Mouse (Mus musculus) embryonic fibroblast, embryonic 13.5 days (primary cell): ENCODE data around the gene Npas1. TPM values are rescaled to one million over a fixed set of nuclear protein-coding genes. Genes with fewer than 3 reads are reported as not detected.

Experiments
- H3K27ac ChIP-seq: 2 replicates; pipeline ENCODE4 v1.5.1; 2012; ENCODE audit warnings: low read length, control low read depth, inconsistent platforms; ENCODE audit not compliant: insufficient read depth
- H3K4me1 ChIP-seq: 2 replicates; pipeline ENCODE4 v1.6.1; 2011; ENCODE audit warnings: low read length; ENCODE audit not compliant: control insufficient read depth, insufficient read depth
- H3K4me3 ChIP-seq: 2 replicates; pipeline ENCODE4 v1.5.1; 2011; ENCODE audit warnings: mild to moderate bottlenecking, control low read depth, low read length; ENCODE audit not compliant: insufficient read depth
- CTCF ChIP-seq: IDR thresholded peaks from 2 replicates; pipeline ENCODE4 v1.5.1; 2011; ENCODE audit warnings: mild to moderate bottlenecking, control low read depth, low read length, moderate library complexity, borderline replicate concordance; ENCODE audit not compliant: insufficient read depth
- POLR2A ChIP-seq: IDR thresholded peaks from 2 replicates; pipeline ENCODE4 v1.6.1; 2011; ENCODE audit warnings: low read depth, mild to moderate bottlenecking, control low read depth, low read length, moderate library complexity
- polyA plus RNA-seq: library from polyadenylated mRNA; stranded (reverse); fragments of >200 nt; gene quantifications from 2 replicates; pipeline ENCODE4 v1.2.4, GENCODE M21; 2011; ENCODE audit warnings: low read depth; ENCODE audit not compliant: missing spikeins, insufficient read length

Npas1 gene
- polyA plus RNA-seq, 1 experiment: not detected

DNA sequence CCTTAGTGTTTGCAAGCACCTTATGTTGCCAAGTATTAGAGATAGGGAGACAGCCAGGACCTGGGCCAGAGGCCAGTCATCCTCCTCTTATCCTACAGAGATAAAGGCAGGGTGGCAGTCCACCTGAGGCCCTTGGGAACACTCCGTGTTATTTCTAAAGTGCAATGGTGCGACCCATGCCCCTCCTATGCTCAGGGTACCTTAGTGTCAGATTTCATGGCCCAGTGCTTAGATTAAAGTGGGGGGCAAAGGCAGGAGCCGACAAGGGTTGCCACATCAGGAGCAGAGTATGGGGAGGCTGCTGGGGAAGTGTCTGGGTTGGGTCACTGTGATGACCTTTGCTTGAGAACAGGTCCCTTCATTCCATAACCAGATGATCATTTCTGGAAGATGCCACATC, 18.7 kb upstream of the Npas1 start:
- no peak overlapping the region for H3K27ac ChIP-seq
- H3K4me3 ChIP-seq: no peak overlapping the region
- TF ChIP-seq CTCF (no peak), POLR2A (no peak)
- no peaks in the 10 kb centered on the region for H3K4me1 ChIP-seq

DNA sequence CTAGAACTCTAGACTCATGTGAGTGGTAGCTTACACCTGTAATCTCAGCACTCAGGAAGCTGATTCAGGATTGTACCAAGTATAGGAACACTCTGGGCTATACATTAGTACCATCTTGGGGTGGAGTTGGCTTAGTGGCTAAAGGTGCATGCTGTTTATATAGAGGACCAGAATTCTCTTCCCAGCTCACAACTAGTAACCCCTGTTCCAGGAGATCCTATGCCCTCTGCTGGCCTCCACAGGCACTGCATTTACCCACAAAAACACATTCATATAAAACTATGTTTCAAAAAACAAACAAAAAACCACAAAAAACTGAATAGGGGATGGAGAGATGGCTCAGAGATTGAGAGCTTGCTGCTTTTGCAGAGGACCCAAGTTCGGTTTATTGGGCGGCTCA, 15.8 kb upstream of the Npas1 start:
- no peak overlapping the region for H3K4me3 ChIP-seq
- no peak overlapping the region for H3K27ac ChIP-seq
- TF ChIP-seq CTCF: peak; percentile 28; the same call in 1 of the 2 replicates
- no peak for TF ChIP-seq POLR2A
- no peaks in the 10 kb centered on the region for H3K4me1 ChIP-seq

DNA sequence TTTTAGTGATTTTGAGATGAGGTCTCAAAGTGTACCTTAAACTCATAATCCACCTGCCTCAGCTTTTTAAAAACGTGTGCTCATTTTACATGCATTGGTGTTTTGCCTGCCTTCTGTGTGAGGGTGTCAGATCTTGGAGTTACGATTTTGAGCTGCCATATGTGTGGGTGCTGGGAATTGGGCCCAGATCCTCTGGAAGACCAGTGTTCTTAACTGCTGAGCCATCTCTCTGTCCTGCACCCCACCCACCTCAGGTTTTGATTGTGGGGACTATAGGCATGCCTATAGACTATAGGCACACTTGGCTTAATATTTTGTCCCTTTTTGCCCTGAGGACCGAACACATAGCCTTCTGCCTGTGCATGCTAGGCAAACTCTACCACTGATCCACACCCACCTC, 14.7 kb upstream of the Npas1 start:
- TF ChIP-seq POLR2A (no peak), CTCF (no peak)
- H3K4me1 ChIP-seq: no peaks in the 10 kb centered on the region

DNA sequence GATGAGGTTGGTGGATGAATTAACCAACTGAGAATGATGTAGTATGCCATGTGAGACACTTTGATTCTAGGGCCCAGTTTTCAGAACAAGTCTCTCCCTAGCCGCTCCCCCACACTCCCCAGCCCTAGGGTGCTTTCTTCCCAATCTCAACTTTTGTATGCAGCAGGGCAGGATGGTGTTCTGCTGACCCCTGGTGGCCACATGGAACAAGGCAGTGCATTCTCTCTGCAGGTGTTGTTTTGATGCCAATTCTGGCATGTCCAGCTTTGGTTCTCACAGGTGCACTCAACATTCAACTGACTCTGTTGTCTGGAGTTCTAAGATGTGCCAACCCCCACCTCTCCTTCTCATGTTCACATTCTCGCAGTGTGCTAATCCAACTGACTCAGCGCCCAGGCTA, 14.2 kb upstream of the Npas1 start:
- Histone ChIP-seq H3K4me3 (no peak overlapping the region), H3K4me1 (no peaks in the 10 kb centered on the region), H3K27ac (no peak overlapping the region)
- TF ChIP-seq POLR2A (no peak), CTCF (peak; percentile 91; the same call in 1 of the 2 replicates)

More for the DNA sequence above, 14.7 kb upstream of the Npas1 start:
- Histone ChIP-seq H3K27ac (no peak overlapping the region), H3K4me3 (no peak overlapping the region)

DNA sequence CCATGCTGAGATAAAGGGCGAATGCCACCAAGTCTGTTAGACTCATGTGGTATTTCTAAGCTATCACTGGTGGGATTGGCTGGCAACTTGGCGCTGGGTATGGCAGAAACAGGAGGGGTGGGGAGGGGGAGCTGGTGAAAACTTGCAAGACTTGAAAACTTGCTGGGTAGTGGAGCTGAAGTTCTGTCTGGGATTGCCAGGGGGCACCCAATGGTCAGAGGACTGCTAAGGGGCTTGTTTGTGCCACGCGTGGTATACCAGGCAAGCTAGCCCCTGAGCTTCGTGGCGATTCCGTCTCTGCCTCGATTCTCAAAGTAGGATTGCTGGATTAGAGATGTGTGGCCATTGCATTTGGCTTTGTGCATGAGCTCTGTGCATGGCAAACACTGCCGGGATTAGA, 12.4 kb upstream of the Npas1 start:
- H3K27ac ChIP-seq: no peak overlapping the region
- no peaks in the 10 kb centered on the region for H3K4me1 ChIP-seq
- H3K4me3 ChIP-seq: no peak overlapping the region
- TF ChIP-seq CTCF: no peak

DNA sequence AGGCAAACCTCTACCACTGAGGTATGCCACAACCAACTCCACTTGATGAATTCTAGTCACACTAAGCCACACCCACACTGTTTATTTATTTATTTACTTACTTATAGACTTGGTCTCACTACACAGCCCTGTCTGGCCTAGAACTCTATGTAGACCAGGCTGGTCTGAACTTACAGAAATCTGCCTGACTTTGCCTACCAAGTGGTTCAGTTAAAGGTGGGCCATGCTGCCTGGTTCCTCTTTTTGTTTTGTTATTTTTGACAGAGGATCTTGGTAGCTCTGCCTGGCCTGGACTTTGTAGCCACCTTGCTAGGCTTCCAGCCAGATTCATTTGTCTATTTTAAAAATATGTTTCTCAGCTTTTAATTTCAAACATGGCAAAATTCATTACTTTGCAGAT, 11.3 kb upstream of the Npas1 start:
- H3K27ac ChIP-seq: no peak overlapping the region
- H3K4me1 ChIP-seq: no peaks in the 10 kb centered on the region
- TF ChIP-seq POLR2A (no peak), CTCF (no peak)
- no peak overlapping the region for H3K4me3 ChIP-seq

DNA sequence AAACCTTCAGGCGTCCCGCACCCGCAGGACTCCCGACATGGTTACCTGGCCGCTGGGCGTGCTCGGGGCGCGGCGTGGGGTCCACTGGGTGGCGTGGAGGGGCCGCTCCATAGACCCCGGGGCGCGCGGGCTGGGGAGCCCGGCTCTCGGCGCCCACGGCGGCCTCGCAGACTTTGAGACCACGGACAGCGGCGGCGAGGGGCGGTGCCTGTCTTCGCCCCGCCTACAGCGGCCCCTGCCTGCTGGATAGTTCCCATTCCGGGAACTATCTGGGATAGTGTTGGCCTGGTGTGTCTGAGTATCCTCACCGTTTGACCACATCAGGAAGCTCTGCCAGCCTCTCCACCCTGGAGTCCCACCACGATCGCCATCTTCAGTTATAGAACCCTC, 933 bp downstream of the Npas1 start:
- H3K4me1 ChIP-seq: no peaks in the 10 kb centered on the region
- no peak for TF ChIP-seq CTCF
- TF ChIP-seq POLR2A: no peak
- H3K27ac ChIP-seq: no peak overlapping the region
- H3K4me3 ChIP-seq: no peak overlapping the region

DNA sequence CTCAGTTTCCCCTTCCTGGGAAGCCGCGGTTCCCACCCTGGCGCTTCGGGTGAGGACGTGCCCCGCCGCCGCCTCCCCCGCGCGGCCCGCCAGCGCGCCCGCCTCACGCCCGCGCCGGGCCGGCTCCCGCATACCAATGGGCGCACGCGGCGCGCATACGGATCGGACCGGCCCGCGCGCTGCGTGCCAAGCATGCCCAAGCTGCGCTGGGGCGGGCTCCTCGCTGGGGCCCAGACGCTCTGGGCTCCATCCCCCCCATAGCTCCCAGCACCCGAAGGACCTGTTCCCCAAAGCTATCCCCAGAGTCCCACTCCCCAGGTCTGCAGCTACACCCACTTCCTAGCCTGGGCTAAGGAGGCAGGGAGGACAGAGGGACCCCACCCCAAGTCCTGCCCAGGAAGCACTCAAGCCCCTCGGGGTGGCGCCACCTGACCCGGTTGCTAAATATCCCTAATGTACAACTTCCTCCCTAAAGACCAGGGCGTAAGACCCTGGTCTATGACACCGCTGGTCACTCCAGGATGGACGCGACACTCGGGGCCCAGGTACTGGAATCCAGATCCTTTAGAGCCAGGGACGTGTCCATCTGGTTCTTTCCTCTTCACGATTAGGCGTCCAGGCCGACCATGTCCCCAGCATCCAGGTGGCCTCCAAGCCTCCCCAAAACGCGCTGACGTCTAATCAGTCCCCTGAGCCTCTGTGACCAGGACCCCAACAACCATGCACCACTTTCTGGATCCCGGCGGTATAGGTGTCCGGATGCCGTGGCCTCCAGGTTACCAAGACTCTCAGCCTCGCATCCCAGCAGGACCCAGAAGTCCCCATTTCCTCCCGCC, 1.5 kb downstream of the Npas1 start:
- no peak overlapping the region for H3K4me3 ChIP-seq
- H3K4me1 ChIP-seq: no peaks in the 10 kb centered on the region
- no peak for TF ChIP-seq POLR2A
- TF ChIP-seq CTCF: no peak
- H3K27ac ChIP-seq: no peak overlapping the region

DNA sequence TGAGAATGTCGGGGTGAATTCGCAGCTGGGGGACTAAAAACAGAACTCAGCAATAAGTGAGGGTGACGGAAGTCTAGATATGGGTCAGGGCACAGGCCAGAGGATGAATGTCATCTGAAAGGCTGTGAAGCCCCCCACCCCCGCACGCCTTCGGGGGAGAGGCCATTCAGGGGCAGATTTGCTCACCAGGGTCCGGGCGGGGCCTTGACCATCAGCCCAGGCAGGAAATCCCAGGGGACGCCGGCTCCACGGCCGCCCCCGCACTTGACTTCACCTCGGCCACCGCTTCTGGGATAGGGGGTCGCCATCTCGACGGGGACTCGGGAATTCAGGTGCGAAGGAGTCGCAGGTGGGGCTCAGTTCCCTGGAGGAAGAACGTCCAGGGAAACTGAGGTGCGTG, 2.2 kb downstream of the Npas1 start:
- no peak for TF ChIP-seq CTCF
- TF ChIP-seq POLR2A: no peak
- Histone ChIP-seq H3K4me3 (no peak overlapping the region), H3K27ac (no peak overlapping the region), H3K4me1 (no peaks in the 10 kb centered on the region)

DNA sequence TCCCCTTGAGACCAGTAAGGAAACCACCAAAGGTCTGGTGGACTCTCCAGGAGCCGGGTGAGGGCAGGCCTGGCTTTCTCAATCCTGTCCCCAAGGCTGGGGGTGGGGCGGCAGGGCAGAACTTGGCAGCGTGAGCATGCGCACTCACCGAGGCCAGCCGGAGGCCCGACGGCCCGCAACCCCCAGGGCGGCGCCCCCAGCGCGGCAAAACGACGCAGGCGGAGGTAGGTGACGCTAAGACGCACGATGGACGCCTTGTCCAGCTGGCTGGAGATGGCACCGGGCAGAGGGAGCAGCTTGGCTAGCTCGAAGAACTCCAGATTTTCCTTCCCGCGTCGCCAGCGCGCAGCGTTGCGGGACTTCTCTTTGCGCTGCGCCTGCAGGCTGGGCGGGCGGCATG, 3.1 kb downstream of the Npas1 start:
- TF ChIP-seq CTCF: no peak
- TF ChIP-seq POLR2A: no peak
- no peaks in the 10 kb centered on the region for H3K4me1 ChIP-seq
- H3K27ac ChIP-seq: no peak overlapping the region
- no peak overlapping the region for H3K4me3 ChIP-seq

DNA sequence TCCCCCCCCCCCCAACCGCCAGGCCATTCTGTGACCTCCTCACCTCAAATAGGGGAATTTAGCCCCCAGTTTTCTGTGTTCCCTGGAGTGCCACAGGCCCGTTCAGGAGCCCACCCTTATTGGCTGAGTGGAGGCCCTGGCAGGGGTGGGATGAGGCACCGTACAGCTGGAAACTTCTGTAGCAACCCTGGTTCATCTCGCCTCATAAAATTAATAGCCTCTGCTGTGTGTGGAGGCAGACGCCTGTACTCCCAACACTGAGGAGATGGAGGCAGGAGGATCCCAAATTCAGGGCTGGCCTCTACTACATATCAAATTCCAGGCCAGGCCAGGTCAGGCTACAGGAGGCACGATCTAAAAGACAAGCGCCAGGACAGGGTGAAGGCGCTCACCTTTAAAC, 3.7 kb downstream of the Npas1 start:
- TF ChIP-seq POLR2A (no peak), CTCF (no peak)
- Histone ChIP-seq H3K27ac (no peak overlapping the region), H3K4me1 (no peaks in the 10 kb centered on the region), H3K4me3 (no peak overlapping the region)
